Mouse (Mus musculus) myocyte (in vitro differentiated cells): ENCODE measurements around the gene Itk. TPM values are rescaled to one million over a fixed set of nuclear protein-coding genes. Genes with fewer than 3 reads are reported as not detected.
A peak's percentile ranks its signal among the peaks of the same experiment; 100 is the strongest.

Source experiments
- H3K27me3 ChIP-seq: one replicate; pipeline ENCODE4 v1.6.1; 2011; ENCODE audit not compliant: control insufficient read depth, insufficient read depth, insufficient read length
- H3K36me3 ChIP-seq: one replicate; pipeline ENCODE4 v1.6.1; 2011; ENCODE audit not compliant: control insufficient read depth, insufficient read depth
- H3K4me2 ChIP-seq: one replicate; pipeline ENCODE4 v1.6.1; 2011; ENCODE audit warnings: low read depth, control low read depth
- H3K4me3 ChIP-seq: one replicate; pipeline ENCODE4 v1.5.1; 2011; ENCODE audit warnings: mild to moderate bottlenecking, control low read depth, moderate library complexity
- H3K79me2 ChIP-seq: one replicate; pipeline ENCODE4 v1.6.1; 2011; ENCODE audit not compliant: control insufficient read depth, insufficient read depth
- H3ac ChIP-seq: one replicate; pipeline ENCODE4 v1.6.1; 2011; ENCODE audit not compliant: control insufficient read depth, insufficient read length
- CEBPB ChIP-seq: IDR thresholded peaks from 2 replicates; pipeline ENCODE4 v1.6.1; 2011; ENCODE audit warnings: mild to moderate bottlenecking, moderate library complexity; ENCODE audit not compliant: poor library complexity, insufficient read depth, severe bottlenecking
- E2F4 ChIP-seq: IDR thresholded peaks from one replicate; pipeline ENCODE4 v1.6.1; 2011; ENCODE audit warnings: mild to moderate bottlenecking, control low read depth, moderate library complexity; ENCODE audit not compliant: insufficient read depth
- MAX ChIP-seq: IDR thresholded peaks from one replicate; pipeline ENCODE4 v1.6.1; 2011; ENCODE audit warnings: low read depth, mild to moderate bottlenecking, control low read depth
- MYOD1 ChIP-seq, 3 experiments: IDR thresholded peaks; one replicate each; pipeline ENCODE4 v1.6.1; 2011; ENCODE audit warnings: control low read depth in 2 of 3, low read depth in 2 of 3, mild to moderate bottlenecking in 2 of 3, moderate library complexity in 1 of 3; ENCODE audit not compliant: insufficient read length in 2 of 3, control insufficient read depth in 1 of 3
- MYOG ChIP-seq, 3 experiments: IDR thresholded peaks; one replicate each; pipeline ENCODE4 v1.6.1; 2011; ENCODE audit warnings: control low read depth in 2 of 3, low read depth in 2 of 3, mild to moderate bottlenecking in 2 of 3; ENCODE audit not compliant: insufficient read length in 2 of 3, control insufficient read depth in 1 of 3, insufficient read depth in 1 of 3
- POLR2A ChIP-seq: IDR thresholded peaks from one replicate; pipeline ENCODE4 v1.6.1; 2011; ENCODE audit warnings: low read depth, mild to moderate bottlenecking, control low read depth, moderate library complexity; ENCODE audit not compliant: insufficient read length
- POLR2AphosphoS2 ChIP-seq: IDR thresholded peaks from one replicate; pipeline ENCODE4 v1.6.1; 2011; ENCODE audit warnings: low read depth, control low read depth; ENCODE audit not compliant: insufficient read length
- REST ChIP-seq: IDR thresholded peaks from one replicate; pipeline ENCODE4 v1.6.1; 2011; ENCODE audit warnings: mild to moderate bottlenecking, control low read depth, moderate library complexity; ENCODE audit not compliant: insufficient read depth, insufficient read length
- SRF ChIP-seq: IDR thresholded peaks from one replicate; pipeline ENCODE4 v1.6.1; 2011; ENCODE audit warnings: low read depth; ENCODE audit not compliant: control insufficient read depth, insufficient read length
- TCF12 ChIP-seq: IDR thresholded peaks from one replicate; pipeline ENCODE4 v1.6.1; 2011; ENCODE audit warnings: mild to moderate bottlenecking, control low read depth; ENCODE audit not compliant: poor library complexity, insufficient read depth, severe bottlenecking
- TCF3 ChIP-seq: IDR thresholded peaks from one replicate; pipeline ENCODE4 v1.6.1; 2011; ENCODE audit warnings: low read depth, control low read depth; ENCODE audit not compliant: insufficient read length
- USF1 ChIP-seq: IDR thresholded peaks from one replicate; pipeline ENCODE4 v1.6.1; 2011; ENCODE audit warnings: low read depth, mild to moderate bottlenecking, control low read depth, moderate library complexity
- polyA plus RNA-seq: library from polyadenylated mRNA; unstranded; fragments of >200 nt; fragmentation: generic; extraction: Trizol; gene quantifications from one replicate; pipeline ENCODE4 v1.2.1, GENCODE M21; 2012; ENCODE audit warnings: missing spikeins

Gene Itk
- polyA plus RNA-seq, 1 experiment, result 0.01 TPM

DNA sequence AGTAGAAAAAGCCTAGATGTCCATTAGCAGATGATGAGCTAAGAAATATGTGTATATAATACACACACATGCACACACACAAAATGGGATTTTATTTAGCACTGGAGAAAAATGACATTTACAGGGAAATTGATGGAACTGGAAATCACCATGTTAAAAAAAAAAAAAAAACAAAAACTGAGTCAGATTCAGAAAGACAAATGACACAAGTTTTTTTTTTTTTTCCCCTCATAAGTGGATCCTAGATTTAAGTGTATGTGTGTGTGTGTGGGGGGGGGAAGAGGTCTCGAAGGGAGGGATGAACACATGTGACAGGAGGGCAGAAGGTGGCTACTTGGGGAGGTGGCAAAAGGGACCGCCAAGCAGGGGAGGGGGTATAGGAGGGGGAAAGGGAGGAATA, 5.8 kb upstream of the Itk start:
- TF ChIP-seq TCF3, result no peak
- no peak for TF ChIP-seq POLR2A
- no peak for TF ChIP-seq MYOD1 (IDR thresholded peaks at IDR 0.05; ENCODE audit: control insufficient read depth in 1 of 3, insufficient read length in 2 of 3, low read depth in 2 of 3)
- no peak for TF ChIP-seq CEBPB
- no peak for TF ChIP-seq POLR2AphosphoS2
- TF ChIP-seq MAX, result no peak
- TF ChIP-seq USF1, result no peak
- H3K79me2 ChIP-seq, result no peaks in the 10 kb centered on the region
- H3K4me3 ChIP-seq, result no peak overlapping the region
- H3K27me3 ChIP-seq, result no peaks in the 10 kb centered on the region
- H3K4me2 ChIP-seq, result no peak overlapping the region
- no peaks in the 10 kb centered on the region for H3K36me3 ChIP-seq
- no peak overlapping the region for H3ac ChIP-seq

DNA sequence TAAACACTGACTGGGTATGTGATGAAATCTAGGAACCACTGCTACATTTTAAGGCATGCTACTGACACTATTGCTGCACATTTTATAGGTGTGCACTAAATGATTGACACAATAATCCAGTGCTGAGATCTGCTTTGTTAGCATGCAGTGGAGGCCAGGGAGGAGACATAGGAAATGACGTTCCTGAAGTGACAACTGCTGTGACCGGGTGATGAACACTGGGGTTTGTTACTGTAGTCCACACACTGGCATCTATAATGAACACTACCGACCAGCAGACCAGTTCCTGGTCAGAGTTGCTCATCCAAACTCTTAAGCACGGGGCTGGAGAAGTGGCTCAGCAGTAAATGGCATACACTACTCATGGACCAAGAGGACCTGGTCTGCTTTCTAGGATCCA, 4.1 kb upstream of the Itk start:
- TF ChIP-seq POLR2A (no peak), TCF3 (no peak), MYOG (IDR thresholded peaks at IDR 0.05; ENCODE audit: control insufficient read depth in 1 of 3, insufficient read depth in 1 of 3, insufficient read length in 2 of 3, low read depth in 2 of 3) (no peak), MAX (no peak), USF1 (no peak), SRF (no peak), MYOD1 (IDR thresholded peaks at IDR 0.05; ENCODE audit: control insufficient read depth in 1 of 3, insufficient read length in 2 of 3, low read depth in 2 of 3) (no peak)
- peak overlapping the region; percentile 66 for H3K4me2 ChIP-seq

DNA sequence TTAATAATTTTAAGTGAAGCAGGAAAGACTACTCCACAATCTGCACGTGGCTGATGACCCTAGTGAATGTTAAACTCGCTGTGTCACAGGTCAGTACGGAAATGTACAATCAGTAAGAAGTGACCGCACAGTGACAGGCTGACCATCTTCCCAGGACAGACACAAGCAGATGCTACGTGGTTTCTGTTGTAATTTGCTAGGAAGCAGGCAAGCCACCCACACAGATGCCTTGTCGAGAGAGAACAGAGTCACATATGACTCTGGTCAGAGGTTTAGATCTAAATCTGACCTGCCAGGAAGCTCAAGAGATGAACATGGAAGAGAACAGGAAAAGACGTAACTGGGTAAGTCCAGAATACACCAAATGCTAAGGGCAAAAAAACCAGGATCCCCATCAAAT, 3.6 kb upstream of the Itk start:
- no peaks in the 10 kb centered on the region for H3K36me3 ChIP-seq
- H3K27me3 ChIP-seq, result no peaks in the 10 kb centered on the region
- no peak for TF ChIP-seq E2F4
- TF ChIP-seq TCF12, result peak; percentile 53
- no peak for TF ChIP-seq POLR2A
- TF ChIP-seq POLR2AphosphoS2, result no peak
- no peak for TF ChIP-seq REST
- no peak for TF ChIP-seq USF1
- TF ChIP-seq MAX, result no peak
- peak in 1 of 3 experiments; percentile 44 for TF ChIP-seq MYOG (IDR thresholded peaks at IDR 0.05; ENCODE audit: control insufficient read depth in 1 of 3, insufficient read depth in 1 of 3, insufficient read length in 2 of 3, low read depth in 2 of 3)
- 0 out of 2 replicates have a peak, but pooled peaks have one; percentile 17 for TF ChIP-seq CEBPB
- TF ChIP-seq MYOD1 (IDR thresholded peaks at IDR 0.05; ENCODE audit: control insufficient read depth in 1 of 3, insufficient read length in 2 of 3, low read depth in 2 of 3), result peak; percentile 62 to 99 (median 96)
- no peak for TF ChIP-seq SRF
- TF ChIP-seq TCF3, result peak; percentile 47
- H3ac ChIP-seq, result no peak overlapping the region
- H3K4me3 ChIP-seq, result no peak overlapping the region
- no peaks in the 10 kb centered on the region for H3K79me2 ChIP-seq
- peak overlapping the region; percentile 66 for H3K4me2 ChIP-seq

More for the DNA sequence above, 4.1 kb upstream of the Itk start:
- no peaks in the 10 kb centered on the region for H3K79me2 ChIP-seq
- H3K27me3 ChIP-seq, result no peaks in the 10 kb centered on the region
- no peak overlapping the region for H3K4me3 ChIP-seq
- H3K36me3 ChIP-seq, result no peaks in the 10 kb centered on the region
- H3ac ChIP-seq, result no peak overlapping the region

DNA sequence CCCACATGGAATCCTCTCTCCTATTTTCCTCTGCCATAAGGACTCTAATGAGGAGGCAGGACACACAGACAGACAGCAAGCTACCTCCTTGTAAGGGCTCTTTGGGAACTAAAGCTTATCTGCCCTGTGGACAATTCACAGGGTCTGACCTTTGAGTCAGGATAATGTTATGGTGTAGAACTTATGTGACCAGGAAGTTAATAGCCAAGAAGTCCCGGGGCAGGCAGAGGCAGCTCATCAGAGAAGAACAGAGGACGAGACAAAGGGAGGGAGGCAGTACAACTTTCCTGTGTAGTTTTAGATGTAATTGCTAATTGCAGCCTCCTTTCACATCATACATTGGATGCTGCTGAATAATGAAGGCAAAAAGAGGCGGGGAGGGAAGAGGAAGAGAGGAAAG, 1.3 kb upstream of the Itk start:
- H3K79me2 ChIP-seq, result no peaks in the 10 kb centered on the region
- no peak overlapping the region for H3K4me2 ChIP-seq
- H3K4me3 ChIP-seq, result no peak overlapping the region
- no peaks in the 10 kb centered on the region for H3K27me3 ChIP-seq
- TF ChIP-seq TCF12 (no peak), CEBPB (no peak), USF1 (no peak), REST (no peak), POLR2AphosphoS2 (no peak), MYOG (IDR thresholded peaks at IDR 0.05; ENCODE audit: control insufficient read depth in 1 of 3, insufficient read depth in 1 of 3, insufficient read length in 2 of 3, low read depth in 2 of 3) (no peak), MAX (no peak), E2F4 (no peak), SRF (no peak), POLR2A (no peak), MYOD1 (IDR thresholded peaks at IDR 0.05; ENCODE audit: control insufficient read depth in 1 of 3, insufficient read length in 2 of 3, low read depth in 2 of 3) (no peak), TCF3 (no peak)
- no peaks in the 10 kb centered on the region for H3K36me3 ChIP-seq
- no peak overlapping the region for H3ac ChIP-seq

DNA sequence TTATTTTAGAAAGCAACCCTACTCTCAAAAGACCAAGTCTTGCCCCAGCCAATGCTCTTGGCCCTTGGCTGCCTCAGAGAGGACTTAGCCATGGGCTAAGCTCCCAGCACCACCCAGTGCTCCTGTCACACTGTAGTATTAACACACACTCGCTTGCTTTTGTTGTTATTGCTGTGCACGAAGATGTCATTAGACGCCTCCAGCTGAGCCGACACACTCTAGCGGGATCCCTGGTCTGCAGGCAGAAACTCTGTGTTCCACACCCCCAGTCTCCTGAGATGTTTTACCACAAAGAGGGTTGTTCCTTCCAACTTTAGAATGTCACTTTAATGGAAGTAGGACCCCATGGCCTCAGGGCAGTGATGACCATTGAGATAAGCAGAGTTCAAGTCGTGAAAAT, 877 bp downstream of the Itk start:
- H3K4me2 ChIP-seq, result no peak overlapping the region
- H3K79me2 ChIP-seq, result no peaks in the 10 kb centered on the region
- H3K4me3 ChIP-seq, result no peak overlapping the region
- no peaks in the 10 kb centered on the region for H3K27me3 ChIP-seq
- H3K36me3 ChIP-seq, result no peaks in the 10 kb centered on the region
- H3ac ChIP-seq, result no peak overlapping the region
- TF ChIP-seq E2F4 (no peak), CEBPB (no peak), MAX (no peak), MYOG (IDR thresholded peaks at IDR 0.05; ENCODE audit: control insufficient read depth in 1 of 3, insufficient read depth in 1 of 3, insufficient read length in 2 of 3, low read depth in 2 of 3) (no peak), POLR2A (no peak), TCF12 (no peak)
